Mouse (Mus musculus): ENCODE results near the gene Abca12.

The Abca12 gene

DNA sequence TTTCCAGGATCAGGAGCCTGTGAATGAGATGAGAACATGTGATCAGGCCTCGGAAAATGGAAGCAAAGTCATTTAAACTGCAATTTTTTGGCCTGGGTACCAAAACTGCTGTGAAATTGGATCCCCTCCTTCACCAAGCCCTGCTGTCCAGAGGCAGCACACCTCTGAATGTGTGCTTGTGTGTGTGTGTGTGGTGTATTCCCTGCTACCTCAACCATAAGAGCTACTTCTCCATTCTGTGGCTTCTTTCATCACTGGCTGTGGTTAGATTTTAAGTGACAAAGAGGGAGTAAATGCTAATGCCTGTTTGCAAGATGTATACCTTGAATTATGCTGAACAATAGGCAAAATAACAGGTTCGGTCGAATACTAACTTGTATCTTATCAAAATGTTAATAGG is 84.4 kb downstream of the Abca12 start:
- 88% methylated on average over 3 of the region's 3 CpGs for WGBS

DNA sequence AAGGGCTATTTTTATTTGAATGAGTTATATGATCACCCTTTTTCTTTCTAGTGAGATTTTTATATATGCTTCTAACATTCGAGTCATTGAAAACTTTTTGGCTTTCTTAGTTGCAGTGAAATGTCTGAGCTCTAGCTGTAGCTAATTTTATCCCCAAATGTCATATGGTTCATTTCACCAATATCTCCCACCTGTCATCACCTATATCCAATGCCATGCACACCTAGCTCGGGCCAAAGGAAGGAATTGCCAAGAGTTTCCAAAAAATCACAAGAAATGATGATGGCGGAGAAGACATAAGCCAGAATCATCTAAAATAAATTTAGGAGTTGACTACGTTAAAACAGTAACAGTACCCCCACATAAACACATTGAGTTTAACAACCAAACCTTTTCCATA is 102.5 kb downstream of the Abca12 start:
- WGBS: 81% methylated on average over 4 of the region's 4 CpGs

DNA sequence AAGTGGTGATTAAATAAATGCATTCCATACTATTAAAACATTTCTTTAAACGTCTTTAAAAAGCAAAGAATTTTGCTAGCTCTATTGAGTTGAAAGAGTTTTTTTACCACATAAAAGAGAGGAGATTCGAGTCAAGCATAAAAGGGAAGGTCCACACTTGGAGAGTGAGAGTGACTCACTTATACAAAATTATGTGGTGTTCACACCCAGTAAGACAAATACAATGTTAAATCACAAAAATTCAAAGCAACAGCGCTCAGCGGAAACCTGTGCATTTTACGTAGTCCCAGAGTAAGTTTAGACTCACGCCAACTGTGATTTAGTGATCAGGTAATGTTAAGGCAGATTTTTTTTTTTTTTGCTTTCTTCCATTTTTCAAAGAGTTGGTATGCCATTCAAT is 104.1 kb downstream of the Abca12 start:
- 84% methylated on average over 6 of the region's 6 CpGs for WGBS

DNA sequence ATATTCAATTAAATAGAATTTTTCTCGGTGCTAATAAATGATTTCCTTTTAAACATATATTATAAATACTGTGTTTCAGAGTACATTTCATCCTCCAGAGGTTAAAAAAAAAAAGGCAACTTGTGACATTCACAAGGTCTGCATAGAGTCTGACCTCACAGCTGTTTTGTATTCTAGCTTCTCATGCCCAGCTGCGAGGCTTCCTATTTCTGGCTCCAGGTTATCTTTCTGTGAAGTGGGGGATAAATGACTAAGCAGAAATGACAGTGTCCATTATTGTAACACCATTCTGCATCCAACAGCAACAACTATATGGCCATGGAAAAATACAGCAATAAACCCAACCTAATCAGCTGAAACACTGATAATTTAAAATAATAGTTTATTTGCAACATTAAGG is 107.3 kb downstream of the Abca12 start:
- 65% methylated on average over 2 of the region's 2 CpGs for WGBS

DNA sequence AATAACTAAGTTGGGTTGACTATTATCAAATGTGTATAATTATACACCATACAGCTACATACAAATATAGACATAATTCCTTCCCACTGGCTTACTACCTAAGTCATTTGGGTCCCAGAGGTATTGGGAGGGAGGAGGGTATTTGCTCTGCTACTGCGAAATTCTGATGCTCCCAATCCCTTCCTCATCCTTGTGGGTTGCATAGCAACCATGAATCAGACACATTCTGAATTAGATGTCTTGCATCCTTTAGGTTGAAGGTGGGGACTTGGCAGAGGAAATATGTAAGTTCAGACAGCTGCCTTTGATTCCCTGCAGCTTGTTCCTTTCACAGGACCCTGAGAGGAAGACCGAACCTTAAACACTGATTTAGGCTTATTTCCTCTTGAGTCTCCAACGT is 108.5 kb downstream of the Abca12 start:
- WGBS: 25% methylated on average over 3 of the region's 3 CpGs

DNA sequence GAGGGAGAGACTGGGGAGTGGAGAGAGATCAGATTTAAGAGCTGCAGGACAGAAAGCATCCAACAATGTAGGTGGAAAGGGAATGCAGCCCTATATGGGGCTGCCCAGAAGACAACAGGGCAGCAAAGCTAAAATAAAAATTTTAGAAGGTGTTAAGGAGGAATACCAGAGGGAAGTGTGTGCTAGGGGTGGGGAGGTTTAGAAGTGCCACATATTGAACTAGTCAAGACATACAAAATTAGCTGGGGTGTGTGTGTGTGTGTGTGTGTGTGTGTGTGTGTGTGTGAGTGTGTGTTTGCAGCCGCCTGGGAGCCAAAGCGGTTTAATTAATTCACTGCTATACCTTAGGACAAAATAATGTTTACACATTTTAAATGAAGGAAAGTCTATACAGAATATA is 110.1 kb downstream of the Abca12 start:
- WGBS: 78% methylated on average over 2 of the region's 2 CpGs

DNA sequence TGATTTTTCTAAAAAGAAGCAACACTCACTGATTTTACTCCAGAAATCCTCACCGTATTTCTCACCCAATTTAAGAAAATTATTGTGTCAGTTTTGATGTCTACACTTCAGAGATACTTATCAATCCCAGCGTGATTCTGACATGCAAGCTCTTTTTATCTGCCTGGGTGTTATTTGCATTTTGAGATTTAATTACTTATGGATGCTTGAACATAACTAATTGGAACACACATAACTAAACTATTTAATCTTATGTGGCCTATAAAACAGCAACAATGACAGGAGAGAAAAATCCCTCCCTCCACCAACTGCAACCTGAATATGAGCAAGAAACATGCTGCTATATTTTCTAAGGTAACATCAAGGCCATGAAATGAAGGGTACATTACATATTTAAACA is 117.7 kb downstream of the Abca12 start:
- 58% methylated on average over 2 of the region's 2 CpGs for WGBS

DNA sequence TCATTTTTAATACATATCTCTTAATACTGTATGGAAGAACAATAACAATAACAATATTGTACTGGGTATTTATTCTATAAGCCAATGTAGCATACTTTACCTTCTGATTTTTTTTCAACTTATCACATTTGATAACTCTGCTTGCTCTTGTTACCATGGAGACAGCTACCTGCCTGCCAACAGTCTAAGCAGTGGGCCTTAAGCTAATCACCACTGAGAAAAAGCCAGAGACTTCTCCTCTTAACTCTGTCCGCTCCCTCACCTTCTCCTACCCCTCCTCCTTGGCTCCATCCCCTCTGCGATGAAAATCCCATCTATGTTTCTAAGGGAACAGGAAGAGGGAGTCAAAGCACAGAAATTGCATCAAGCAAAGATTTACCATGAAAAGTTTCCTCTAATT is 118.1 kb downstream of the Abca12 start:
- WGBS: 50% methylated on average over 2 of the region's 2 CpGs

DNA sequence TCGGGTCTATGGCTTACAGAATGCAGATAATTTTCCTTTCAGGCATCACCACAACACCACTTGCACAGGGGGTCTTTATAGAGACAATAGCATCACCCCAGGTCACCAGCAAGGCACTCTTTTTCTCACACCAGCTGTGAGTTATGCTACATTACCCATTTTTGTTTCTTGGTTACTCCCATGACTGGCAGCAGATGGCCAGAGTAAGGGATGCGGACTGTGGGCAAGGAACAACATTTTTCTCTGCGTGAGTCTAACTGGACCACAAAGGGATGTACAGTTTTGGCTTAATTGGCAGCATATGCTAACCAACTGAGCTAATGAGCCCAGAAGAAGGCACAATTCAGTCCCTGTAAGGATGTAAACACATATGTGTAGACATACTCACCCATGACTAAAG is 122.8 kb downstream of the Abca12 start:
- WGBS: 66% methylated on average over 3 of the region's 3 CpGs

DNA sequence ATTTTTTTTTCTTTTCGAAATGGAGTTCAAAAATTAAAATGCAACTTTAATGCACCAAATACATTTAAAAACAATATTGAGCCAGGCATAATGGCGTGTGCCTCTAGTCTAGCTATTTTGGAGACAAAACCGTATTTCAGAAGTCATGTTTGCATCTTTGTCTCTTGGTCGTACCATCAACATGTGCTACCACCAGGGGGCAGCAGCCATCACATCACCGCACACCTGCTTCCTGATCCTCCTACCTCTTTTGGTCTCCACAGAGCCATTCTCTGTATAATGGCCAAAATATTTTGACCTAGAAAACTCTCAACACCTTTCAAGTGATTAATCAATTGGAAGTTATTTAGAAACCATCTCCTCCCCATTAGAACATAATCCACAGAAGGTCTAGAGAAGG is 125.2 kb downstream of the Abca12 start:
- WGBS: 19% methylated on average over 5 of the region's 5 CpGs

DNA sequence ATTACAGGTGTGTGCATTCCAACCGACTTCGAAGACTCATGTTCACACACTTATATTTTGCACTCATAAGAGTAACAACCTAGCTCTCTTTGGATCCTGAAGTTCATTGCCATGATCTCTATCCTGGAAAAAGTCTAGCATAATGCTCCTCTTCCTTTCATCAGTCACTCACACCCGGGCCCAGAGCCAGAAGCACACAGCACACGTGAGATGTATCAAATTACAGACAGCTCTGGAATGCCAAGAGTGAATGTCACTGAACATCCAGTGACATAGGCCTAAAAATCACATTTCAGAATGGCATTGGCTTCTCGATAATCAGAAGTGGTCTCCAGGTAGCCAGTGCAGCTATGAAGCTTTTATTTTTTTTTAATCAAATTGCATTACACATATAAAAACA is 137.8 kb downstream of the Abca12 start:
- WGBS: 62% methylated on average over 5 of the region's 5 CpGs

DNA sequence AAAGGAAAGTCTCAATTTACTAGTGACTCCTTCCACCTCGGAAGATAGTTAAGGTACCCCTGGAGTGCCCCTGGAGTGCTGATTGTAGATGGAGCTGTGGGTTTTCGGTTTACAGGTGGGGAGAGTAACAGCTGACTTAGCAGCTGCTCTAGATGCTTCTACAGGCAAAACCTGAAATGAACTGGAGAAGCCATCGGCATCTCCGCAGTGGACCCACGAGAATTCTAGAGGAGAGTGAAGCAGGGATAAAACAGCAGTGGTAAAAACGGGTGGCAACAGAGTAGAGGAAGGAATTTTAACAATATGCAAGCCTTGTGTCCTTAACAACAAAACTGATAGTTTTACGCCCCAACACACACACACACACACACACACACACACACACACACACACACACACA is 142.2 kb downstream of the Abca12 start:
- WGBS: 37% methylated on average over 7 of the region's 7 CpGs

DNA sequence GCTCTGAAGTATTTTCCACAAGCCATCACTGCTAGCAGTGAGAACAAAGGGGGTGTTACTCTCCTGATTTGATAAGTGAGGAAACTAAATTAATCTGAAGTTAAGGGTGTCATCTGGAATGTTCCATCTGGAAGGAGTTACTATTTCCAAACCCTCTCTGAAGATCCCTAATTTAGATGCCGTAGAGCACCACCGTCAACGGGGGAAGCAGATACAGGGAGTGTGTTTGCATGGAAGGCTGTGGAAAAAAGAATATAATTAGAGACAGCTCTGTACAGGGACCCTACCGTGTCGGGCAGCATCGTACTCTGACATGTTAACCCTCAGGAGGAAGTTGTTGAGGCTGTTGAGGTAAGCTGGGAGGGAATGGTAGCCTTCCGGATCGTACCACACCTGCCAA is 142.6 kb downstream of the Abca12 start:
- WGBS: 21% methylated on average over 8 of the region's 8 CpGs

DNA sequence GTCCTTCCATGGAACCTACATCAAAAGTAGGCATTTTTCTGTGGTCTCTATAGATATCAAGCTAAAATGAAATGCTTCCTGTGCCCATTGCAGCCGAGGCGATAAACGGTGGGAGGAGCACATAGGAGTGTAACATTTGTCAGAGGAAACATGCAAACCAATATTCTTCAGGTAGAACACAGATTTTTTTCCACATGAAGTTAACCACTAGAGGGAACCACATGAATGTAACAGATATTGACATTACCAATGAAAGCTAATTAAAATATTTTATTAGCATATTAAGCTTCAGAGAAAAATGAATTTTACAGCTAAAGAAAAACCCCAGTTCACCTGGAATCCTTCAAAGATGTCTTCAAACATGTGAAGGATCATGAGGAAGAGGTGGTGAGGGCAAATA is 144.6 kb downstream of the Abca12 start:
- 94% methylated on average over 3 of the region's 3 CpGs for WGBS

DNA sequence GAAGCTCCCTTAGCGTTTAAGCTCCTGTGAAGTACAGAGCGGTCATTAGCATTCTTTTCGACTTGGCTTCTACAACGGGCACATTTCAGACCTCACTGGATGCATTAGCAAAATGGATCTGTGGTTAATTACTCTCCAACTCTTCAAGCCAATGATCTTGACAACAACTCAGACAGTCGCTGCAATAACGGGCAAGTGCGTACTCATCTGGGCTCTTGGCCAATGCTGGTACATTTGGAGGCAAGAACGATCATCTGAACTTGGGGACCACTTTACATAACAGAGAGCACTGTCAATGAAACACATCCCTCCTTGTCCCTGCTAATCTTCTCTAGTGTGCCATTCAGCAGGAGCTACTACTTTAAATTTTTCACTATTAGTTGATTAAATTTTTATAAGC is 148.1 kb downstream of the Abca12 start:
- WGBS: 55% methylated on average over 8 of the region's 8 CpGs

DNA sequence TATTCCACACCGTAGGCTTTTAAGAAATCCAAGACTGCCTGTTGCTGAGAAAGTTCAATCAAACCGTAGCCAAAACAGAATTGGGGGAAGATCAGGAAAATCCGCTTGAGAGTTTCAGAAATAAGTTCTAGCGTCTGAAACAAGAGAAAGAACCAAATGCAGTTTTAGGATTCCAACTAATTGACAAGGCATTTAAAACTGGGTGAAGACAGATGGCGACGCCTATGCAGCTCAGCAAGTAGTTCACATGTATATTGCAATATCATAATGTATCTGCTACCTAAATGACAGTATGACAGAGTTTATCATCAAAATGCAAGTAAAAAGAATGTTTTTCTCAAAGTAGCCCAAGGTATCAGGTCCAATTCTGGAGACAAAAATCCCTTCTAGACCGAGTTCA is 151.2 kb downstream of the Abca12 start:
- 73% methylated on average over 7 of the region's 7 CpGs for WGBS

DNA sequence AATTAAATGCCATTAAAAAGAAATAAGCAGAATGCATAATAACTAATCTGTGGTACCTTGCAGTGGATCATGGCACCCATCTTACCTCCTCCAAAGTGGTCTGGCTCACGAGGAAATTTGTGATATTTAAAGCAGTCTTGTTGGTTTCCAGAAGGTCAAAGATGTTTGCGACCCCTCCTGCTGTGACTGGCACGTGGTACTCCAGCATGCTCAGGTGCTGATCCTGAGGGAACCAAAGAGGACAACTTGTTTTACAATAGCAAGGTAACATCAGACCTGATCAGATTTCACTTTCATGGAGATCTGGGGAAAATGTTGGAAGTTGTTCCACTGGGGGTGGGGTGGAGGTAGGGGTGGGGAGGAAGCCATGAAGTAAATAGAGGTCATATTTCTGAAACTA is 170.1 kb downstream of the Abca12 start:
- WGBS: 57% methylated on average over 3 of the region's 3 CpGs

DNA sequence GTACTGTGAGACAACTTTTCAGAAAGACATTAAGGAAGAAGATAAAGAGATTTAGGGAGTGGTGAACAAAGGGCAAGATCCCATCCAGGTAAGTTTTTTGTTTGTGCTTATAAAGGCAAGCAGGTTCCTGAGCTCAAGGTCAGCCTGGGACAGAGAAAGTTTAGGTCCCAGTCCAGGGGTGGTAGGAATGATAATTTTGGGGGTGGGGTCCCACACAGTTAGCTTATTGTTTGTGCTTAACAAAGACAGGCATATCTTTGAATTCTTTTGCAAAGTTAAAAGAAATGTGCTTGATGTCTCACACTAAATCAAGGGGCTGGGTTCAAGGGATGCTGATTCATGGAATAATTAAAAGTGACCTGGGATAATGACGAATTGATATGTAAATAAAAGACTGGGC is 173.3 kb downstream of the Abca12 start:
- 94% methylated on average over 1 of the region's 1 CpGs for WGBS

DNA sequence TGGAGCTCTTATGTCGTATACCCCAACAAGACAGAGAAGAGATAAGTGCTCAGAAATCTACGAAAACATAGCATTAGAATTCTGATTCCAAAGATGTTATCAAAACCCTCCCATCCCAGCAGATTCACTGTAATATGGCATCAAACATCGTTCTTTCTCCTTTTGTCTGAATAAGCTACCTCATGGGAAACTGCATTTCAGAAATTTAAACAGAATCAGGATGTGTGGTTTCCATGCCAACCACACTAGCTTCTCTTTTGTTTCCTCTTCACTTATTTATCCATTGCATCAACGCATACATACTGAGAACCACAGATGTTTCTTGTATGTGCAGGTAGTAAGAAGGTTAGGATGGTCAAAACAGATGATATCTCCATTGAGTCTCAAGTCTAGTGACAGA is 175.1 kb downstream of the Abca12 start:
- WGBS: 79% methylated on average over 4 of the region's 4 CpGs

DNA sequence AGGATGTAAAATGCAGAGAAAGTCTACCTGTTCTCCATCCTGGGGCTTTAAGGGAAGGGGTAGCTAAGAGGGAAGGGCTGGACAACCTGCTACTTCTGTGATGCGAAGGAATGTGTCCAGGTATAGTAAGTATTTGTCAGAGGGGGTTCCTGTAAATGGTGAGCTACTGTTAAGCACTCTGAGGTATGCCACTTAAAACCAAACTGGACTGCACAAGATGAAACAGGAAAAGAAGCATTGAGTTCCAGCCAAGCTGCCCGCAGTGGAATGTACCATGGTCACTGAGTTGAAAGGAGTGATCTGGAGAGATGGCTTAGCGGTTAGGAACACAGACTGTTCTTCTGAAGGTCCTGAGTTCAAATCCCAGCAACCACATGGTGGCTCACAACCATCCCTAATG is 179.4 kb downstream of the Abca12 start:
- 90% methylated on average over 3 of the region's 3 CpGs for WGBS

DNA sequence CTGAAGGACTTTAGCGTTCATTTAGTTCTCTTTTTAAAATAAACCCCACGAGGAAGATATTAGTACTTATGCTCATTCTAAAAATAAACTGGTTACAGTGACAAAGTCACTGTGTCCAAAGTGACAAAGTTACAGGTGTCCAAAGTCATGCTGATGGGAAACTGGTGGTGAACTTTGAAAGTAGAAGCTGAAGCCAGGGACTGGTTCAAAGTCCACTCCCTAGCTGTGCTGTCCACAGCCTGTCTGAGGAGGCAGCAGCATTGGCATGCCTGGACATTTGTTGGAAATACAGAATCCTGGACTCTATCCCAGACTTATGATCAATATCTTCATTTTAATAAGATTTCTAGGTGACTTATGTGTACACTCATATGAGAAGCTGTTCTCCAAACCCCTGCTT is 183.5 kb downstream of the Abca12 start:
- WGBS: 84% methylated on average over 2 of the region's 2 CpGs

DNA sequence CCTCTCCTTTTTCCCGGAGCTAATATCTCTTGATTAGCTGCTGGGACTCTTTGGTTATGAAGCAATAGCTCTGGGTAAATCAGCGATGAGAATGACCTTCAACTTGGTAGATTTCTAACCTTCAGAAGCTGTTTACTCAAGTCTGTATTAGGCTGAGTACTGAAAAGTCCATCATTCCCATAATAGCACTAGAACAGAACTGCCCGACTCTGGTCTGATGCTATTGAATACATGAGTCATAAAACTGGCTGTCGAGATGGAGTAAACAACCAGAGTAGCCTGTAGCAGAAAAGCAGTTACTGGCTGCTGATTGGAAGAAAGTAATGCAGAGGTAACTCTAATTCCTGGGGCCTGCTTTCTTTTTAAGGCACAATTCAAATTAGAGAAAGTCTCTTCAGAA is 211.1 kb downstream of the Abca12 start:
- WGBS: 76% methylated on average over 4 of the region's 4 CpGs

DNA sequence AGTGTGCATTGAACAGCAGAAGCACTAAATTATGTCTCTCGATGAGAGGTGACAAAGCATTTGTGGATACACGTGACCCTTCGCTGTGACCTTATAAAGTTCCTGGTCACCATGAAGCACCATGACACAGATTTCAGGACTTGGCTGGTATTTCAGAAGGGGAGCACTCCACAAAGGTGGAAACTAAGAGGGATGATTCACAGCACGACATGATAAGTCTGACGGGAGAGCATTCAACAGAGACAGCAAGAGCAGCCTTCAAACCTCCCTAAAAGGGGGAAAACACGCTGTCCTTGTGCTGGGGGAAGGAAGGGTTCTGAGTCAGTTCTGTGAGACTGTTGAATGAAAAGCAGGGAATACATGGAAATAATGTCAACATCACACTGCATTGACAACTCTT is 218.5 kb downstream of the Abca12 start:
- 84% methylated on average over 6 of the region's 6 CpGs for WGBS

DNA sequence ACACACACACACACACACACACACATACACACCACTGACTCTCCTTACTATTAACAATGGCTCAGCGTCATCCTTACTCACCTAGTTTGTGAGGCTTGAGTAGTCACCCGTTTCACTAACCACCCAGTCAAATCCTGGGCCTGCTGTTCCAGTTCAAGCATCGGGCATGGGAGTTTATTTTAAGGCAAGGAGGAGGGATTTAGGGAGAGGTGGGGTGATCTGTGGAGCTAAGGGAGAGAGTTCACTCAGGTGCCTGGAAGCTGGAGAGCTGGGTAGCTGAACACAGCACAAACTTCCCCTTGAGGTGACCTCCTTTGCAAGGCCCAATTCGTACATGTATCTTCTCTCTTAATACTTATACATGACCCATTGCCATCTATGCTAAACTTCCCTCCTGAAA is 219.4 kb downstream of the Abca12 start:
- WGBS: 87% methylated on average over 4 of the region's 4 CpGs

DNA sequence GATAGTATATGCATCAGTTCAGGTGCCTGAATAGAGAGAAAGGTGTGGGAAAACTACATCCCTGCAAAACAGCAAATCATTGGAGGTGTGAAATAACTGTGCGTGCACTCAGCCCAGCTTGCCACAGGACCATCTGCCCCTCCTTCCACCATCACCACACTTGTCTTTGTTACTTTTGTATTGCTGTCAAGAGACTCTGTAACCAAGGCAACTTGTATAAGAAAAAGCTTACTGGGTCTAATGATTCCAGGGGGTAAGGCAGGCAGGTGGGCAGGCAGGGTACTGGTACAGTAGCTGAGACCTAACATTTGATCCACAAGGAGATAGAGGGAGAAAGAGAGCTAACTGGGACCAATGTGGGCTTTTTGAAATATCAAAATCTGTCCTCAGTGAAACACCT is 220.8 kb downstream of the Abca12 start:
- 55% methylated on average over 1 of the region's 1 CpGs for WGBS
